Mouse (Mus musculus) intestine, embryonic 15.5 days (tissue): ENCODE data around the gene Scube1. TPM values are rescaled to one million over a fixed set of nuclear protein-coding genes. Genes with fewer than 3 reads are reported as not detected.

ENCODE experiments used
- ATAC-seq: fragments of 200-750 bp; cut with Nextera tagmentation; 2 replicates; pipeline ENCODE4 v1.8.0; 2017; ENCODE audit warnings: moderate TSS enrichment, moderate library complexity
- H3K27ac ChIP-seq: fragments of 300-500 bp; sonication (generic); 2 replicates; pipeline ENCODE4 v1.5.1; 2015; ENCODE audit warnings: mild to moderate bottlenecking, inconsistent platforms
- H3K27me3 ChIP-seq: fragments of 300-500 bp; sonication (generic); replicated peaks from 2 replicates; pipeline ENCODE4 v1.6.1; 2015; ENCODE audit warnings: inconsistent platforms
- H3K36me3 ChIP-seq: fragments of 300-500 bp; sonication (generic); 2 replicates; pipeline ENCODE4 v1.6.1; 2015; ENCODE audit warnings: inconsistent platforms
- H3K4me1 ChIP-seq: fragments of 300-500 bp; sonication (generic); replicated peaks from 2 replicates; pipeline ENCODE4 v1.6.1; 2015; ENCODE audit warnings: inconsistent platforms
- H3K4me2 ChIP-seq: fragments of 300-500 bp; sonication (generic); replicated peaks from 2 replicates; pipeline ENCODE4 v1.6.1; 2015; ENCODE audit warnings: mild to moderate bottlenecking, inconsistent platforms
- H3K4me3 ChIP-seq: fragments of 300-500 bp; sonication (generic); replicated peaks from 2 replicates; pipeline ENCODE4 v1.5.1; 2015; ENCODE audit warnings: inconsistent platforms
- H3K9ac ChIP-seq: fragments of 300-500 bp; sonication (generic); 2 replicates; pipeline ENCODE4 v1.6.1; 2015; ENCODE audit warnings: inconsistent platforms
- H3K9me3 ChIP-seq: fragments of 300-500 bp; sonication (generic); 2 replicates; pipeline ENCODE4 v1.6.1; 2016; ENCODE audit warnings: inconsistent platforms
- WGBS: fragments of 180-500 bp; shearing (Covaris S2); methylation state at CpG from one replicate; pipeline ENCODE4 v1.1.7; 2015; 5-methylcytosine and 5-hydroxymethylcytosine counted together
- polyA plus RNA-seq: library from polyadenylated mRNA; unstranded; fragments of >200 nt; fragmentation: Nextera tagmentation; extraction: Ambion mirVana; gene quantifications from 2 replicates; pipeline ENCODE4 v1.2.1, GENCODE M21; 2015

Gene Scube1
- polyA plus RNA-seq, 1 experiment from 2014 or later: 4.3 TPM

DNA sequence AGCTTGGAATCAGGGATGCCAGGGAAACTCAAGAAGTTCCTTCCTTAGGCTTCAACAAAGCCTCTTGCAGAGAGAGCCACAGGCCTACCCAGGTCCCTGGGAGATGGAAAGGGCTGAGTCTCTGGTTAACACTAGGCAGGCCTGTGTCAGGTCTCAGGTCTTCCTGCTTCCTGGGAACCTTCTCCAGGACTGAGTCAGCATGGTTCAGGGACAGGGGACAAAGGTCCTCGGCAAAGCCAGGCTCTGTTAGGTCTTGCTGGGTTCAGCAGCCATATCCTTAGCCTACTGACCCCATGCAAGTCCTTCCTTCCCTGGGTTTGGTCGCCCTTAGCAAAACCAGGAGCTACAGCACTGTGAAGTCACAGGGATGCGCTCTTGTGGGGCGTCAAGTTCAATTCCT, 134.0 kb downstream of the Scube1 start:
- no peaks in the 10 kb centered on the region for H3K9me3 ChIP-seq
- no peak for ATAC-seq
- H3K27ac ChIP-seq: no peak overlapping the region
- H3K27me3 ChIP-seq: no peaks in the 10 kb centered on the region
- H3K4me2 ChIP-seq: no peak overlapping the region
- H3K4me1 ChIP-seq: peaks cover 23% of the 10 kb centered on the region
- H3K4me3 ChIP-seq: no peak overlapping the region
- peaks cover 13% of the 10 kb centered on the region for H3K36me3 ChIP-seq
- no peak overlapping the region for H3K9ac ChIP-seq
- WGBS: 90% methylated on average over 4 of the region's 4 CpGs

DNA sequence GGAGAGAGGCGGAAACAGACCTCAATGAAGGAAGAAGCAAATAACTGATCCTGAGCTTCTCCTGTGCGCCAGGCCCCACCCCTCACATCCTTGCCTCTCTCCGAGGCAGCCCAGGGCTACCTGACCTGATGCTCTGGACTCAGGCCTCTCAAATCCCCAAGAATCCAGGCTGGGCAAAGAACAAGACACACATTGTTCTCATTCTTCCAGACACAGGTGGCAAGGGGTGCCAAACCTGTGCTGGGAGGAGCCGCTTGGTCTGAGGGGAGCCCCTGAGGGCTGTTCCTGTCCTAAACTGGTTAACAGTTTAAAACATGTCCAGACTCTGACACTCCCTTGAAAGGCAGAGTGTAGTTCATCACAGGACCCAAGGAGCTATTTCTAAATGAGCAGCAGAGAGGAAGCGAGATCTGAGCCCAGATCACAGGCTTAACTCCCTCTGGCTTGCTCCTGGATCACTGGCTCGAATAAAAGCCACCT, 140.0 kb downstream of the Scube1 start:
- no peak overlapping the region for H3K4me3 ChIP-seq
- WGBS: 91% methylated on average over 6 of the region's 6 CpGs
- H3K36me3 ChIP-seq: peaks cover 45% of the 10 kb centered on the region
- no peaks in the 10 kb centered on the region for H3K27me3 ChIP-seq
- no peak overlapping the region for H3K4me2 ChIP-seq
- H3K27ac ChIP-seq: no peak overlapping the region
- no peaks in the 10 kb centered on the region for H3K4me1 ChIP-seq
- no peak overlapping the region for H3K9ac ChIP-seq
- no peak for ATAC-seq
- H3K9me3 ChIP-seq: no peaks in the 10 kb centered on the region

- ATAC-seq: no peak
- no peaks in the 10 kb centered on the region for H3K27me3 ChIP-seq
- H3K9ac ChIP-seq: no peak overlapping the region
Observed at GRCm38 (mm10) chr15:83583419-83584156, 141.2 kb downstream of the Scube1 start.

GRCm38 (mm10) chr15:83582931-83583330, 141.9 kb downstream of the Scube1 start:
- Histone ChIP-seq H3K36me3 (peaks cover 55% of the 10 kb centered on the region), H3K9me3 (no peaks in the 10 kb centered on the region), H3K27ac (no peak overlapping the region), H3K27me3 (no peaks in the 10 kb centered on the region), H3K4me3 (no peak overlapping the region), H3K9ac (no peak overlapping the region), H3K4me1 (no peaks in the 10 kb centered on the region), H3K4me2 (no peak overlapping the region)
- ATAC-seq: no peak
- 82% methylated on average over 4 of the region's 4 CpGs for WGBS

More at GRCm38 (mm10) chr15:83583419-83584156, 141.2 kb downstream of the Scube1 start:
- no peak overlapping the region for H3K4me2 ChIP-seq
- no peak overlapping the region for H3K4me3 ChIP-seq
- H3K4me1 ChIP-seq: no peaks in the 10 kb centered on the region
- H3K36me3 ChIP-seq: peaks cover 52% of the 10 kb centered on the region
- WGBS: 70% methylated on average over 8 of the region's 8 CpGs
- no peak overlapping the region for H3K27ac ChIP-seq
- H3K9me3 ChIP-seq: no peaks in the 10 kb centered on the region

DNA sequence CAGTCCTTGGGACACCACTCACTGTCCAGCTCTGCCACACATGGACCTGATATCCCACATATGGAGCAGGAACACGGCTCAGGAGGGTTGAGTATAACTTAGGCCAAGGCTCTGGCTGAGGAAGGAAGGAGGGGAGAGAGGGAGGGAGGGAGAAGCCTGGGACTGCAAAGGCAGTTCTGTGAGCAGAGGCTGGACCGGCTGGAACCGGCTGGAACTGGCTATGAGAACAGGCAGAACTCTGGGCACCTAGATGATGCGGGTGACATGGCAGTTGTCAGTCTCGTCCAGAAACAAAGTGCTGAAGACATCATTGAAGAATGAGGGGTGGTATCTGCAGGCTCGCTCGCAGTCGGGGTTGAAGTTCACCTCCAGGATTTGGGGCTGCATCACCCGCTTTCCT, 148.2 kb downstream of the Scube1 start:
- no peak overlapping the region for H3K4me2 ChIP-seq
- no peaks in the 10 kb centered on the region for H3K27me3 ChIP-seq
- H3K27ac ChIP-seq: no peak overlapping the region
- 85% methylated on average over 9 of the region's 9 CpGs for WGBS
- no peak overlapping the region for H3K4me3 ChIP-seq
- peaks cover 31% of the 10 kb centered on the region for H3K36me3 ChIP-seq
- no peaks in the 10 kb centered on the region for H3K9me3 ChIP-seq
- no peak overlapping the region for H3K9ac ChIP-seq
- no peak for ATAC-seq
- H3K4me1 ChIP-seq: 0 out of 2 replicates have a peak, but pooled peaks cover 3% of the 10 kb centered on the region

DNA sequence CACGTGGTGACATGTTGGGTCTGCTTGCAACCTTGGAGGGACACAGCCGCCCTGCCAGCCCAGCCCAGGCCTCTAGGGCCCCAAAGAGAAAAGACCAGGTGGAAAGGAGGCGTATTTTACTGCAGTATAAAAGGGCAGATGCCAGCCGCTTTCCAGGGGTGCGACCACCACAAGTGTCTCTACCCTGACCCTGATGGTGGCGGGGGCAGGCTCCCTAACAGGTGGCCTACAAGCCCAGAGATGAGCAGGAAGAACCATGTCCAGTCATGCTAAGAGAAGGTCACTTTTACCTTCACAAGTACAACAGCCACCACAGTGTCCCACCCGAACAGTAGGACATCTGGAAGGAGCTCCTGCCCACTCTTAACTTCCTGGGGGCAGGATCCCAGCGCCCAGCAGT, 149.3 kb downstream of the Scube1 start:
- Histone ChIP-seq H3K27ac (no peak overlapping the region), H3K4me3 (no peak overlapping the region), H3K9ac (no peak overlapping the region), H3K9me3 (no peaks in the 10 kb centered on the region), H3K36me3 (peaks cover 23% of the 10 kb centered on the region), H3K27me3 (no peaks in the 10 kb centered on the region), H3K4me2 (no peak overlapping the region), H3K4me1 (0 out of 2 replicates have a peak, but pooled peaks cover 3% of the 10 kb centered on the region)
- ATAC-seq: no peak
- 94% methylated on average over 8 of the region's 8 CpGs for WGBS

DNA sequence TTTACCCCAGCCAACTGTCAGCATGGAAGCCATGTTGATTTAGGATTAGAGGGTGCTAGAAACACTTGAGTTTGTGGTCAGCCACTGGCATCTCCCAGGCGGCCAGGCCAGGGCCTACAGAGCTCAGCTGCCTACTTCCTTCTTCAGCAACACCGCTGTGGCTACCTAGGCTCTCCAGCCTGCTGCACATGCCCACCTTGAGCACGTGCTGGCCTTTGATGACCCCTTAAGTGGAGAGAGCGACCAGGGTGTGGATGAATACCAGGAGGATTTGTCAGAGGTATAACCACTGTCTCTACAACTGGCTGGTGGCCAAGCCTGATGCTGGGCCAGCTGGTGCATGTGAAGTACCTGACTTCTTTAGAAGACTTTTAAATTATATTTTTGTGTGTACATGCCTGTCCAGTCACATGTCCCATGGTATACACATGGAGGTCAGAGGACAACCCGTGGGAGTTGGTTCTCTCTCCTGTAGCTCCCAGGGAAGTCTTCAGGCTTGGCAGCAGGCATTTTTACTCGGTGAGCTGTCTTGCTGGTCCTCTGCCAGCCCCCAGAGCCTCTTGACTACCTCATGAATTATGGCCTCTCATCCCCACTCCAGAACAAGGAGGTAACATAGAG, 150.0 kb downstream of the Scube1 start:
- no peaks in the 10 kb centered on the region for H3K9me3 ChIP-seq
- H3K4me1 ChIP-seq: 0 out of 2 replicates have a peak, but pooled peaks cover 3% of the 10 kb centered on the region
- H3K27me3 ChIP-seq: no peaks in the 10 kb centered on the region
- no peak overlapping the region for H3K9ac ChIP-seq
- WGBS: 68% methylated on average over 6 of the region's 6 CpGs
- ATAC-seq: no peak; the same call in 1 of the 2 replicates
- H3K4me3 ChIP-seq: no peak overlapping the region
- peaks cover 17% of the 10 kb centered on the region for H3K36me3 ChIP-seq
- no peak overlapping the region for H3K4me2 ChIP-seq
- H3K27ac ChIP-seq: no peak overlapping the region

DNA sequence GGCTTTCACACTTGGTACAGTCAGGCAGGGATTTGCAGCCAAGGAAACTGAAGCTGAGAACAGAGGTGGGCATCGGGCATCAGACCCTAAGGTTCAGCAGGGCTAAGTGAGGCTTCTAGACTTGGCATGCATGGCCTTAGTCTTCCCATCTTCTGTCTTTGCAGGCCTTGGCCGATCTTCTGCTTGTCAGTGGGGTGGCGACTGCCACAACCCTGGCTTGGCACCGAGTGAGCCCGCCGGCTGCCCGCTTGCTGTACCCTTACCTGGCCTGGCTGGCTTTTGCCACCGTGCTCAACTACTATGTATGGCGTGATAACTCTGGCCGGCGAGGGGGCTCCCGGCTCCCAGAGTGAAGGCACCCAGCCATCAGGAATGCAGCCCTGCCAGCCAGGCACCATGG, 151.2 kb downstream of the Scube1 start:
- 93% methylated on average over 12 of the region's 12 CpGs for WGBS
- H3K27ac ChIP-seq: no peak overlapping the region
- ATAC-seq: no peak
- no peaks in the 10 kb centered on the region for H3K9me3 ChIP-seq
- H3K4me2 ChIP-seq: no peak overlapping the region
- no peak overlapping the region for H3K9ac ChIP-seq
- no peak overlapping the region for H3K4me3 ChIP-seq
- H3K36me3 ChIP-seq: peaks cover 9% of the 10 kb centered on the region
- 0 out of 2 replicates have a peak, but pooled peaks cover 3% of the 10 kb centered on the region for H3K4me1 ChIP-seq
- no peaks in the 10 kb centered on the region for H3K27me3 ChIP-seq

DNA sequence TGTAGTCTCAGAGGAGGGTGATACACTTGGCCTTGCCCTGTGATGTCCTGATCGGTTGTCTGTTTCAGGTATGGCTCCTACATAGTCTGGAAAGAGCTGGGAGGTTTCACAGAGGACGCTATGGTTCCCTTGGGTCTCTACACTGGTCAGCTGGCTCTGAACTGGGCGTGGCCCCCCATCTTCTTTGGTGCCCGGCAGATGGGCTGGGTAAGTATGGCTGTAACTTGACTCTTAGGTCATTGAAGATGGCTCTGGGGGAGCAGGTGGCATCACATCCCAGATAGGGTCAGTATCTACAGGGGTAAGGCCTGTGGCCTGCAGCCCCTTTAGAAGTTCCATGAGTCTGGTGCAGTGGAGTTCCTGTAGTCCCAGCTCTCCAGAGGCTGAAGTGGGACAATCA, 152.7 kb downstream of the Scube1 start:
- H3K27me3 ChIP-seq: no peaks in the 10 kb centered on the region
- no peak overlapping the region for H3K27ac ChIP-seq
- peaks cover 6% of the 10 kb centered on the region for H3K36me3 ChIP-seq
- ATAC-seq: no peak
- 75% methylated on average over 4 of the region's 4 CpGs for WGBS
- no peak overlapping the region for H3K4me2 ChIP-seq
- H3K4me3 ChIP-seq: no peak overlapping the region
- H3K9me3 ChIP-seq: no peaks in the 10 kb centered on the region
- no peak overlapping the region for H3K9ac ChIP-seq
- H3K4me1 ChIP-seq: 0 out of 2 replicates have a peak, but pooled peaks cover 3% of the 10 kb centered on the region

DNA sequence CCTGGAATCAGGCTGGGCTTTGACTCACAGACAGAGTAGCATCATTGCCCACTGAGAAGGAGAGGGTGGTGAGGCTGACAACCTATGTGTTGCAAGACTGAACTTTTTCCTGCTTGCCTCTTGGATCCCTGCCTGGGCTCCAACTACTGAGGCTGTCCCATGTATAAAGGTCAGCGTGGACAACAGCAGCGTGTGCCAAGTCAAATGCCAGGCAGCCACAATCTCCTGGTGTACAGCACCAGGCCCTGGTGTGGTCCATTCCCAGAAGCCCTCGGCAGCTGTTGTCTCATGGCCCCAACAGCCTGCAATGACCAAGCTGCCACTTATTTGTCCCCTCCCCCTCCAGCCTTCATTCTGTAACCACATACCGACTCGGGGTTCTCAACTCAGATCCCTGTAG, 153.2 kb downstream of the Scube1 start:
- Histone ChIP-seq H3K9me3 (no peaks in the 10 kb centered on the region), H3K4me2 (no peak overlapping the region), H3K4me3 (no peak overlapping the region), H3K27me3 (no peaks in the 10 kb centered on the region), H3K36me3 (peaks cover 6% of the 10 kb centered on the region), H3K27ac (no peak overlapping the region), H3K9ac (no peak overlapping the region), H3K4me1 (0 out of 2 replicates have a peak, but pooled peaks cover 3% of the 10 kb centered on the region)
- WGBS: 84% methylated on average over 5 of the region's 5 CpGs
- ATAC-seq: no peak

DNA sequence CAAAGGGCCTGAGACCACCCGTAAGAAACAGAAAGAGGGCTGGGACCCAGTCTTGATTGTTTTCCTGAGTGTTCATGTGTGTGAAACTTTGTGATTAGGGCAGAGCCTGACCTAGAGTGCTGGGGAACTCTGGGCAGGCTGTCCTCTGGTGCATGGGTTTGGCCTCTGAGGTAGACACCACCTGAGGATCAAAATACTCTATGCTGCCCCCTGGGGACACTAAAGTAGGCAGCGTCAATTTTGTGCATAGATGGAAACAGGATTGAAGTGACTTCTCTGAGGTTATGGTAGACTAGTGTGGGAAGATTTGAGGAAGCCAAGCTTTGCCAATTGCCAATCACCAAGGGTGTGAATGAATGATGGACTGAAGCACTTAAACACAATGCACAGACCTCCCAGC, 154.2 kb downstream of the Scube1 start:
- Histone ChIP-seq H3K4me1 (0 out of 2 replicates have a peak, but pooled peaks cover 3% of the 10 kb centered on the region), H3K9ac (no peak overlapping the region), H3K4me3 (no peak overlapping the region), H3K4me2 (no peak overlapping the region), H3K27ac (no peak overlapping the region), H3K9me3 (no peaks in the 10 kb centered on the region), H3K36me3 (no peaks in the 10 kb centered on the region; the same call in none of the 2 replicates), H3K27me3 (no peaks in the 10 kb centered on the region)
- ATAC-seq: no peak
- WGBS: 63% methylated on average over 2 of the region's 2 CpGs

DNA sequence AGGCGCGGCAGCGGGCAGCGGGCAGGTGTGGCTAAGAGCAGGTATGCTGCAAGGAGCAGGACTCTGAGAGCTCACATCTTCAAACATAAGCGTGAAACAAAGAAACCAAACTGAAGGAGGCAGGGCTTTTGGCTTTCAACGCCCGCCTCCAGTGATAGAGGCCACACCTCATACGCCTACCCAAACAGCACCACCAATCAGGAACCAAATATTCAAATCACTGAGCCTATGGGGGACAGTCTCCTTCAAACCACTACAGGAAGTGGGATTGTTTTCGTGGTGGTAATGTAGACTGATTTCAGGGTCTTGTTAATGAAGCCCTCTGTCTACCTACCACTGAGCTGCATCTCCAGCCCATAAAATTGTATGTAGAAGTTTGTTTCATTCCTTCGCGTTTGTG, 155.1 kb downstream of the Scube1 start:
- 56% methylated on average over 11 of the region's 11 CpGs for WGBS
- no peaks in the 10 kb centered on the region for H3K27me3 ChIP-seq
- no peak overlapping the region for H3K9ac ChIP-seq
- no peaks in the 10 kb centered on the region; the same call in 1 of the 2 replicates for H3K36me3 ChIP-seq
- 0 out of 2 replicates have a peak, but pooled peaks cover 1% of the 10 kb centered on the region for H3K4me1 ChIP-seq
- H3K4me2 ChIP-seq: no peak overlapping the region
- no peak overlapping the region for H3K27ac ChIP-seq
- no peak overlapping the region for H3K4me3 ChIP-seq
- no peak for ATAC-seq
- H3K9me3 ChIP-seq: no peaks in the 10 kb centered on the region
